Mouse (Mus musculus): ENCODE data around the gene Gtpbp2. TPM values are rescaled to one million over a fixed set of nuclear protein-coding genes. Genes with fewer than 3 reads are reported as not detected.

The Gtpbp2 gene
- polyA plus RNA-seq (2014; fragmentation: Illumina TruSeq; extraction: RNeasy Lipid Tissue Mini Kit (QIAGEN cat#74804); ENCODE audit: low read depth, low replicate concordance), result 14.9 TPM

DNA sequence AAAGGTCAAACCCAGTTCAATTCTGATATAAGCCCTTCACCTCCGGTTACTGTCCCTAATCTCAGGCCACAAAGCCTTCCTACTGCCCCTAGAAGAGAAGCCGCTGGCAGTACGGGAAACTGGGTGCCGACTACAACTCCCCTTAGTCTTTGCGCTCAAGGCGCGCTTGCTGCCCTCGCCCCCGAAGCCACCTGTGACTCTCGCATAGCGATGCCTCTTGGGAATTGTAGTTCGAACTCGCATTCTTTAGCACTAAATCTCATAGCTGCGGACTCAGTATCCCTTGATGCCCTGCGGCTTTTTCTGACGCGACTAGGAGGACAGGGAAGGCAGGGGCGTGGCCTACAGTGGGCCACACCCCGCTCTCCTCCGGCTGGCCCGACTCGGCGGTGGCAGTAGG, at the start of gene Gtpbp2:
Gene Gtpbp2, plus strand, starts transcription at position 347 of the 400 bp plus-strand sequence.

DNA sequence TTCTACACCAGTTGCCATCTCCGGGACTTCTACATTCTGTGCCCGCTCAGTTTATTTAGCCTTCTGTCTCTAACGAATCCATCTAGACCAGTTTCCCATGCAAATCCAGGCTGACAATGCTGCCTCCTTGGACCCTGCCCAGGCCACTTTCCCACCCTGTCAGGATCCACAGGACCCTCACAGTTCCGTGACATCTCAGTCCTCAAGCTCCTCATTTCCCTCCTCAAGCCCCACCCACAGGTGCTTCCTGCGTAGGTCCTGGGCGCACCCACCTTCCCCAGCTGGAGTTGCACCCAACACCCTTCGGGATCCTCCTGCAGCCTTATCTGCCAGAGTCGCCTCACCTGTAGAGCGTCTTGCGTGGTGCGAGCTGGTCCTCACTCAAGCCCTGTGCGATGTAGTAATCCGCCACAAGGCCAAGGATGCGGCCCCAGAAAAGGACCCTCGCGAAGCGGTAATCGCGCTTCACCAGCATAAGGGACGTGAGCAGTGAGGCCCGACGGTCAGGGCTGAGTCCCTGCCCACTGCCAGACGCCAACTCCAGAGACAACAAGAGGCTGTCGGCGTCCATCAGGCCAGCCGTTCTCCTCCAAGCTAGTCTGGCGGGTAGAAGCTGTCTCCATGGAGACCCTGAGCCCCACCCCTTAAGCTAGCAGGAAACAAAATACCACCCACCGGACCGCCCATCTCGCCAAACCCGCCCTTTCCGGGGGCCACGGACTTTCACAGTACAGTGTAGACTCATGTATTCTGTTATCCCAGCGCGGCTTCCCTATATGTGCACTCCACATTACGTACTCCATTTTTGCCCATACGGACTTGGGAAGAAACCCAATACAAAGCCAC, 17.0 kb upstream of the Gtpbp2 start, which contains the start of gene Rsph9:
Gene Rsph9, minus strand, starts transcription at position 639 of the 846 bp plus-strand sequence.

DNA sequence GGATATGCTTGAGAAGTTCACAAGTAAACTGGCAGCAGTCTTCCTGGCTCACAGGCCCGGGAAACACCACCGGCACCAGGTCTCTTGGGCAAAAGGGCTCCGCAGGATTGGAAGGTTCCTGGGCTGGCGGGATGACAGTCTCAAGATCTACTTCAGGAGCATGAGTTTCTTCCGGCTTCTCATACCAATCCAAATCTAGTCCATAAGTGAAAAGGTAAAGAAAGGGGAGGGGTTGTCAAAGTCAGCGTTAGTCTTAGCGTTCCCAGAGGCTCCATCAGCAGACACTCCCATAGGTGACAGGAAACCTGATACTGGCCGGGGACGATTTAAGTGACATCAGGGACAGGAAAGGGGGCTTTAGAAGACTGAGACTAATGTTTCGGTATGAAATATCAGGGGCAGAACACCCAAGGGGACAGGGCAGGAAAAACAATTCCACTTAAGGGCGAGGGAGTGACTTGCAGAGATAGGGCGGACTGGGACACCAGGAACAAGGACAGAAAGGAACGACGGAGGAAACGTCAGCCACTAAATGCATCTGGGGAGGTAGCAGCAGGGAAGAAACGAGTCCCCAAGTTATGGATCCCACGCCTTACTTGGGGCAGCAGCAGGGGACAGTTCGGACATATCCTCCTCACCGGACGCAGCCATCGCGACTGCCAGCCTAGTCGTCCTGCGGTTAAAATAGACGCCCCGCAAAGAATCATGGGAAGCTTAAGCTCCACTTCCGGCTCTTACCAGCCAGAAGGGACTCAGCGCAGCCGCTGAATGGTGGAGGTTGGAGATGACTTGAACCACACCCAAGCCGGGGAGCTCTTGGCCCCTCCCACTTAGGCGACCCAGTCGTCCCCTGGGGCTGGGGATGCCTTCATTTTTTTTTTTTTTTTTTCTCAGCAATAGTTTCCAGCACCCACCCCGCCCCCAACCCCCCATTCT, 7.7 kb upstream of the Gtpbp2 start, which contains the start of gene Mad2l1bp:
Gene Mad2l1bp, minus strand, starts transcription at position 707 of the 936 bp plus-strand sequence.

DNA sequence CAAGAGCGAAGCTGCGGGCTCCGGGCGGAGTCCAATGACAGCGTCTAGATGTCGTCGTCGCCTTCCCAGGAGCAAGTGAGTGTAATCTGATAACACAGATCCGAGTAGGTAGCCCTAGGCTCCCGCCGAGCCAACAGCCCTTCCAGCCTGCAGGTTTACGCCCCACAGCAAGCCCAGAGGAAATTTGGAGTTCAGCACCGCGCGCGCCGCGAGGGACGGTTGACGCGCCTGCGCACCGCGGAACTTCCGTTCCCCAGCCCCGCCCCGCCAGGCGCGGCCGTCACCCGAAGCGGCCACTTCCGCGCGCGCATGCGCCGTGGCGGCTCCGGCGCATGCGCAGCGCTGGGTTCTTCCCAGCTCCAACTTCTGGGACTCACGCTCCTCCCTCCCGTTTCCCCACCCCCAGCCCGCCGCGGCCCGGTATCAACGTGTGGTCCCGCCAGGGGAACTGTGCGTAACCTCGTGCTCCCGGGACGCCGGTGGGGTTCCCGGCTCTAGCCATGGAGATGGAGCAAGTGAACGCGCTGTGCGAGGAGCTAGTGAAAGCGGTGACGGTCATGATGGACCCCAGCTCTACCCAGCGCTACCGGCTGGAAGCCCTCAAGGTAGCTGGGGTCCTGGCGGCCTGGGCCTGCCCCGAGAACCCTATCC, 41.7 kb downstream of the Gtpbp2 start, which contains the start of the genes Polh and Xpo5:
Gene Polh, minus strand, starts transcription at position 225 of the 651 bp plus-strand sequence.
Gene Xpo5, plus strand, starts transcription at position 362 of the 651 bp plus-strand sequence.

Other genes with a start within 250 kb of the Gtpbp2 start
- gene Vegfa, start 128.7 kb upstream of the Gtpbp2 start, polyA plus RNA-seq (2014; fragmentation: Illumina TruSeq; extraction: RNeasy Lipid Tissue Mini Kit (QIAGEN cat#74804); ENCODE audit: low read depth, low replicate concordance), result 0.95 TPM
- 19.8 TPM for gene Mrps18a, start 50.0 kb upstream of the Gtpbp2 start, polyA plus RNA-seq (2014; fragmentation: Illumina TruSeq; extraction: RNeasy Lipid Tissue Mini Kit (QIAGEN cat#74804); ENCODE audit: low read depth, low replicate concordance)
- gene Rsph9, start 16.8 kb upstream of the Gtpbp2 start, polyA plus RNA-seq (2014; fragmentation: Illumina TruSeq; extraction: RNeasy Lipid Tissue Mini Kit (QIAGEN cat#74804); ENCODE audit: low read depth, low replicate concordance), result 14.6 TPM
- gene Mad2l1bp, start 7.5 kb upstream of the Gtpbp2 start, polyA plus RNA-seq (2014; fragmentation: Illumina TruSeq; extraction: RNeasy Lipid Tissue Mini Kit (QIAGEN cat#74804); ENCODE audit: low read depth, low replicate concordance), result 2.0 TPM
- 11.8 TPM for gene Polh, start 41.6 kb downstream of the Gtpbp2 start, polyA plus RNA-seq (2014; fragmentation: Illumina TruSeq; extraction: RNeasy Lipid Tissue Mini Kit (QIAGEN cat#74804); ENCODE audit: low read depth, low replicate concordance)
- gene Xpo5, start 41.8 kb downstream of the Gtpbp2 start, polyA plus RNA-seq (2014; fragmentation: Illumina TruSeq; extraction: RNeasy Lipid Tissue Mini Kit (QIAGEN cat#74804); ENCODE audit: low read depth, low replicate concordance), result 25.8 TPM
- 10.6 TPM for gene Polr1c, start 87.0 kb downstream of the Gtpbp2 start, polyA plus RNA-seq (2014; fragmentation: Illumina TruSeq; extraction: RNeasy Lipid Tissue Mini Kit (QIAGEN cat#74804); ENCODE audit: low read depth, low replicate concordance)
- 0.88 TPM for gene Yipf3, start 87.0 kb downstream of the Gtpbp2 start, polyA plus RNA-seq (2014; fragmentation: Illumina TruSeq; extraction: RNeasy Lipid Tissue Mini Kit (QIAGEN cat#74804); ENCODE audit: low read depth, low replicate concordance)
- 1.8 TPM for gene Lrrc73, start 92.5 kb downstream of the Gtpbp2 start, polyA plus RNA-seq (2014; fragmentation: Illumina TruSeq; extraction: RNeasy Lipid Tissue Mini Kit (QIAGEN cat#74804); ENCODE audit: low read depth, low replicate concordance)
- gene Tjap1, start 122.0 kb downstream of the Gtpbp2 start, polyA plus RNA-seq (2014; fragmentation: Illumina TruSeq; extraction: RNeasy Lipid Tissue Mini Kit (QIAGEN cat#74804); ENCODE audit: low read depth, low replicate concordance), result 1.3 TPM
- not detected for gene Dlk2, start 136.4 kb downstream of the Gtpbp2 start, polyA plus RNA-seq (2014; fragmentation: Illumina TruSeq; extraction: RNeasy Lipid Tissue Mini Kit (QIAGEN cat#74804); ENCODE audit: low read depth, low replicate concordance)
- 0.11 TPM for gene Abcc10, start 167.3 kb downstream of the Gtpbp2 start, polyA plus RNA-seq (2014; fragmentation: Illumina TruSeq; extraction: RNeasy Lipid Tissue Mini Kit (QIAGEN cat#74804); ENCODE audit: low read depth, low replicate concordance)
- gene Zfp318, start 222.7 kb downstream of the Gtpbp2 start, polyA plus RNA-seq (2014; fragmentation: Illumina TruSeq; extraction: RNeasy Lipid Tissue Mini Kit (QIAGEN cat#74804); ENCODE audit: low read depth, low replicate concordance), result 327 TPM

All from testis, adult 10 weeks (tissue).